Mouse (Mus musculus): ENCODE results near the gene Dguok.

Gene Dguok

DNA sequence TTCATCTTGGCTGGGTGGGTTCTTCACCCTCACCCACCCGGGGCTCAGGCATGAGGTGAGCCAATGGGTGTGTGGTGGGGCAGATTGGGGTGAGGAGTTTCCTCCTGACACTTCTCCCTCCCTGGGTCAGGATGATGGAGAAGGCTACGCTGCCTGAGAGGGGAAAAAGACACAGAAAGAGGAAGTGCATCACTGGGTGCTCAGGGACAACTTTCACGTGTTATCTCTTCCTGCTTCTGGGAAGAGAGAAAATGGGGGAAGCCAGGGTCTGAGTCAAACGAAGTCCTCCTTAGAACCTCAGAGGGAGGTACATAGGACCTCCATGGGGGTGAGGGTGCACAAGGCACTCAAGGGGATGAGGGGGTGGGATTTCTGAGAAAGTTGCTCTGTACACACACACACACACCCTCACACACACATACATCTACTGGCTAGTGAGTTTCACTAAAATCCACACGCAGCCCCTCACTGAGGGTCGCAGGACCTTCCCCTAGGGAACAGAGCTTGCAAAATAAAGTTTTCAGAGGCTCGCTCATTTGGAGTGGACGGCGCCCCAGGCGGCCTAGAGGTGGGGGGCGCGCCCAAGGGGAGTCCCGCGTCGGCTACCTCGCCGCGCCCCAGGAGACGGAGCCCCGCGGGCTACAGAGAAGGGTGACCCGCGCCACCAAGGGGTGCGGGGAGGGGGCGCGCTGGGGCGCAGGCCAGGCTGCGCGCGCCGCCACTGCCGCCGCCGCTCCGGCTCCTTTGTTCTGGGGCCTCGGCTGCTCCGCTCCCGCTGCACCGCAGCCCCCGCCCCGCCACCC is 51.2 kb downstream of the Dguok start:
- no peak for DNase-seq

DNA sequence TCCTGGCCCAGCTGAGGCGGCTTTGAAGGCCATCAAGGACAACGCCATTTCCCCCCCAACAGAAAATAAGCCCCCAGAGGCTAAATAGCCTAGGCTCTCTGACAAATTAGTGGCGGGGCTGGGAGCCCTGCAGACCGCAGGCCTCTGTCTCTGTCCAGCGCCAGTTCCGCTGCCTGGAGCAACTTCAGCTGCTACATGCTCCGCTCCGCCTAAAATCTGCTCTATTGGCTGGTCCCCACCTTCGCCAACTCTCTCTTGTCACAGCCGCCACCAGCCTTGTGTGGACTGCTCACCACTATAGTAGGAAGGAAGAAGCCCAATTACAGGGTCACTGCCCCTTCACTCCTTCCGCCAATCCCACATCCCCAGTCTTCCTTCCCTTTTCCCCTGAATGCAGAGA is 53.1 kb downstream of the Dguok start:
- DNase-seq: no peak

DNA sequence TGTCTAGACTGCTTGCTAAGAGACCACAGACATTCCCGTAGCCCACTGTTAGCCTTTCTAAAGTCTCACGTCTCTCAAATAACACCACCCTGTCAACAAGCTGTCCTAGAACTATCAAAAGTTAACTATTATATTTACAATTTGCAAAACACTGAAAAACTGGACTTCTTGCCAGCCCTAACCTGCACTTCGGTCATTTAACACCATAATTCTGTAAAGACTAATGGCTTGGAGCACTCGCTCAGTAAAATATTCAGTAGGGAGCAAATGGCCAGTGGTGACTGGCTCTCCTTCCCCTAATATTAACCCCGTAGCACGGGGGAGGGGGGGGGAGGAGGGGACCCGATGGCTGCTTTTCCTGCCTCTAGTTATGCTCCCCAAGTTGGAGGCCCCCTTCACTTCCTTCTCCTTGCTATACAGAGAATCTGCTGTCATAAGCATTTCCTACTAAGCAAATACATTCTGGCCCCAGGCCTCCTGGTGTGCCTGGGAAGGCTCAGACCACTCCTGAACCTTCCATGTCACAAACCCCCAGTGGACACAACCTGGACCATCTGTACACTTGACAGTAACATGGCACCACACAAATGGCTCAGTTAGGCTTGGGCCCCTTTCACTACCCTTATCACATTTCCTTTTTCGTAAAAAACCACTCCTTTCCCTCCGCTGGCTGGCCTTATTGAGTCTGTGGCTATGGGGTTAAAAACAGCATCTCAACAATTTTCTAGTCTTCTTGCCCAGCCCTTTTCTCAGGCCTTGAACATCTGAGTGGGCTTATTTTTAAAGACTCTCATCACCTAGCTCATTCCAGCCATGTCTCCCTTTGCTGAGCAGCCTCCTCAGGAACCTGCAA is 56.1 kb downstream of the Dguok start:
- DNase-seq: no peak

DNA sequence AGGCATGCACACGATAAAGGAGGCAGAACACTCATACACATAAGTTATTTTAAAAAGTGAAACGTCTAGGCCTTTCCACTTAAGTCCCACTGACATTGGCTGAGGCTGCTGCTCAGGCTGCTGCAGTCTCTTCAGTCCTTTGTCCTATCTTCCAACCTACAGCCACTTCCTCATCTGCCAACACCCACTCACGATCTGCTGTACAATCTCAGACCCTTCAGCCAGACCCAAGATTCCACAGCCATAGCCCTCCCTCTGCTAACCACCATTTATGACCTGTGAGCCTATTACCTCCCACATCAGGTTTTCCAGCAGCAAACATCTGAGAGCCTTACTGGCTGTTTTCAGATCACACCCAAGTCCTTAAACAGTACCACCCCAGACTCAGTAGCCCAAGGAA is 57.3 kb downstream of the Dguok start:
- no peak for DNase-seq

DNA sequence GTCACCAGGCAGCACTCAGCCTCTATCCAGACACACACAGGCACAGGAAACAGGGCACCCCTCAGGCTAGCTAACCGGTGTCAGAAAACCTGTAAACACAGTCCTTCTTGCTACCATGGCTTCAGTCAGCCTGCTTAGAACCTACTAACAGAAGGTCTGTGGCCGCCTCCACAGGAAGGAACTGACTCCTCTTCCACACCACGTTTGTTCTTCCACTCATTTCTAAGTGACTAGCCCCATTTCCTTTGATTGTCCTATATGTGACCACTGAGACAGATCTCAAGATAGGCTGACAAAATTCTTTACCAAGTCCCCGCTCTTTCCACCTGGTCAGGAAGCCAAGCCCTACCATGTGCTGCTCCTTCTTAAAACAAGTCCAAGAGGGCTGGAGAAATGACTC is 57.9 kb downstream of the Dguok start:
- no peak for DNase-seq

DNA sequence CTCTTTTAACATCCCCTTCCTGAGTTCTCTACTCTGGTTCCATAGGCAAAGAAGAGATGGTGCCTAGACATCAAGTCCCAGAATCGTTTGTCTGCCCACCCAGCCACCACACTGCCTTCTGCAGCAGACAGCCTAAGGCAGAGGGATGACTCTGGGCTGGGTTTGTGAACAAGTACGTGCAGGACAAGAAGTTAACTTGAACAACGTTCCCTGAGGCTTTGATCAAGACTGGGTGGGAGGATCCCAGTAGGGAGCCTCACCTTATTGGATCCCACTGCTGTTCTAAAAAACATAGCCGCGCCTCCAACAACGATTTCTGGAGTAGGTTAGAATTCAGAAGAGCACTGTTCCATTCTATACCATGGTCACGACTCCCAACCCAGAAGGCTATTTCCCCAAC is 59.7 kb downstream of the Dguok start:
- DNase-seq: no peak

DNA sequence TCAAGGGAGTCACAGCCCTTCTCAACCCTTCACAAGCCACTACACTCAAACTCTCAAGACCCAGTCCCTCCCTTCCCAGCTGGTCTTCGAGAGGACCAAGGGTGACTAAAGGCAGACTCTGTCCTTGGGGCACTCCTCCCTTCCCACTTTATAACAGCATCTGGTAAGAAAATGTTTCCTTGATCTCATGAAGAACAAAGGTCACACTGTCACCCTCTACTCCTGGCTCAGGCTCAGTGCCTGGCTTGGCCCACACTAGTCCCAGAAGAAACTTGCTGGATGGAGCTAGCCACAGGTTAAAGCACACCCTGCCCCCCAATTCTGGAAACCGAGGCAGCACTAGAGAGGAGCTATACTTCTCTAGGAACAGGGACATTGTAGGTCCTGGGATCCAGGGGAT is 61.0 kb downstream of the Dguok start:
- peak; percentile 45 for DNase-seq

DNA sequence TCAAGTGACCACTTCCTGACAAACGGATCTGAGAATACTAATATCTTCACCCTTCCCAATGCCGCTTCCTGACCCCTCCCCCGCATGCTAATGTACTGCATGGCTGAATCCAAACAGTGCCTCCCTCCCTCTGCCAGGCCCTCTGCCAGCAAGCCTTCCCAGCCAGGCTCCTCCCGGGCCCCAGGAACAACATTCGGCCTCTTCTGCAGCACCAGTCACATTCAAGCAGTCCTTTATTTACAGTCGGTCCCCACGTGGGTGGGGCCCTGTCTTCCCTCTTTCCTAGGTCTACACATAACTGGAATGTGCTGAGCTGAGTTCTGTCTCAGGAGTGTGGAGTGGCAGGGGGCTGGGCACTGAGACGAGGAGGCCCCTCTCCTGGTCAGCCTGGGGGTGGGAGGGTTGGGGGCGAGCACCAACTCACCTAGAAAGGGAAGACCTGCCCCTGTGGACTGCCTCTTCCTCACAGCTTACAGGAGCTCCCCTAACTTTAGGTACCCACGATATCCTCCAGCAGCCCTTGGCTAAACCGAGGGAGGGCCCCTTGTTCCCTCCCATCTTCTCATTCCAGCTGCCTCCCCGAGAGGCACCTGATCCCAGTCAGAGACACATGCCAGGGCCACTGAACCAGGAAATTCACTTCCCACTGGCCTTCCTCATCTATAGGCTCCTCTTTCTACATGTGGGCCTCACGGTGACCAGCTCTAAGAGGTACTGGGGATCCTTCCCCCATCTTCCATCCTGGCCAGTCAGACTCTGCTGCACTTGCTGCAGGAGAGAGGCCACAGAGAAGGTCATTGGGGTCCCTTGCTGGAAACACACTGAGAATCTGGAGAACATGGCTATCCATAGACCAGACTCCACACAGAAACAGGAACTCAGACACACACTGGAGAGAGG is 63.1 kb downstream of the Dguok start:
- peak; percentile 91 for DNase-seq

DNA sequence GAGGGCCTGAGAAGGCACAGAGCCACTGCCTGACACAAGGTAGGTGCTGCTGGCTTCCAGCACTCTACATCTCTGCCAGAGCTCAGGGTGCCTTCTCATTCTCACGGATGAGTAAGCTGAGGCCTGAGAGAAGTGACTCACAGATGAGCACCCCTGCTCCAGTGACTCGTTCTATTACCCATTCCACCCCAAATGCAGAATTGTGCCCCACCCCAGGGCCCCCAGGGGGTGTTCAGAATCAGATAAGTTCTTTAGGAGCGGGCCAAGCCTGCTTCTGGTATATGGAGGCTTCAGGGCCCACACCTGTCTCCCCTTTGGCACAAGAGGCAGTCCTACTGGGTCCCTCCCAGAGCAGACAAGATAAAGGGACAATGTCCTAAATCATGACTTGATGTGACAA is 64.1 kb downstream of the Dguok start:
- DNase-seq: no peak

DNA sequence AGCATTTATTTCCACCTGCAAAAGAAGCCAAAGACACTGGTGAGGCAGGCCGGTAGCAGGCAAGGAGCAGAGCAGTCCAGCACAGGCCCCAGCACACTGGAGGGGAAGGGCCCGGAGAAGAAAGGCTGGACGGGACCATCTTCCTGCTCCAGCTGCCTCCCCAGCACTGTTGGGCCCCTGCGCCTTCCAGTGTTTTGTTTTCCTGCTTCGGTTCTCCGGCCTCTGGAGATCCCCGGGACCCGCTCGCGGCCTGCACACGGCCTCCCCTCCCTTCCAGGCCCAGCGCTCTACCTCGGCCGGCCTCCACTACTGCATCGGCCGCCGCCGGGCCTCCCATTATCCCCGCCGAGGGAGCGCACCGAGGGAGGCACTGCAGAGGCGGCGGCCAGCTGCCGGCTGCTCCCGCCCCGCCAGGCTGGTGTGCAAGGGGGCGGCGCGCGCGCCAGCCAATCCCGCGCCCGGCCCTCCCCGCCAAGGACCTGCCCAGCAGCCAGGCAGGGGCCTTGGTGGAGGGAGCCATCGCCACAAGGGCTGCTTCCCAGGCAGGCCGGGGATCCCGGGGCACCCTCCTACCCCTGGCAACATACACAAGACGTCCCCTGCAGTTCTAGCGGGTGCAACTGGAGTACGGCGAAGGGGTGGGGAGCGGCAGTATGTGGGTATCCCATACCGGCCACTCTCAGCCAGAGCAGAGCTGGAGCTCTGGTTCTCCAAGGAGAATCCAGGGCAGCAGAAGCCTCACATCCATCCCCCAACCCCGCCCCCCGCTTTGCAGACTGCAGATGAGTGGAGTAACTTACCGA is 65.3 kb downstream of the Dguok start:
- DNase-seq: peak; percentile 91

DNA sequence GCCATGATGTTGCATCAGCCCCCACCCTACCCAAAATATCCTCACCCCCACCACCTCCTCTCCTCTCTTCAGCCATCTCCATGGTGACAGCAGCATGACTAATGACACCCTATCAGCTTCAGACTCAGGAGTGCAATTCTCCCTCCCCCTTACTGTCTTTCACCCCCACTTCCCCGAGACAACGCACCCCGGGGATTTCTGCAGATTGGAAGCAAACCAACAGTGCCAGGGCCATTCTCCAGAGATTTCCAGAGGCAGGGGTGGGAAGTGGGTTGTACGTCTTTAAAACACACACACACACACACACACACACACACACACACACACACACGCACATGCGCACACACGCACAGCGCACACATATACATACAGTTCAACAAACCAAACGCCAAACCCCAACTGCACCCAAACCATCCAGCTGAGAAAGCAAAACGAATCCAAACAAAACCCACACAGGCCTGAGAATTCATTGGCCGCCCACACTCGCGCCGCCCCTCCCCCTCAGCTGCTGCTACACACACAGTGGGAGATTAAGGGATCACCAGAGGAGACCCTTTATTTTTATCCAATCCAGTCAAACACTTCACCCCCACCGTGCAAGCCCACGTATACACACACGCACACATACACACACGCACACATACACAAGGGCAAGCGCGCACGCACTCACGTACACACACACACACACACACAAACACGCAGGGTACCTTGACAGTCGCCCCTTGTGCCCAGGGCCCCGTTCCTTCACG is 66.1 kb downstream of the Dguok start:
- peak; percentile 71 for DNase-seq

DNA sequence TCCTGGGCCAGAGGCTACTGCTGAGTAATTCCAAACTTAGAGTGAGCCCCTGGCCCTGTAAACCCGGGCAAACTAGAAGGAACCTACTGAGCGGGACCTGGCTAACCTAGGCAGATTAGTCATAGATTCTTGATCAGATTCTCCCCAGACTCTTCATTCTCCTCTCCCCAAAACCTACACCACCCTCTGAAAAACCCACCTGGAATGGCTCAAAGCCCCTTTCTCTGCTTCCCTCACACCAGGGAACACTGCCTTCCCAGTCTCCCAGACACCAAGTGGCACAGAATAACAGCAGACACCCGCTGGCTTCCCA is 66.6 kb downstream of the Dguok start:
- DNase-seq: no peak

DNA sequence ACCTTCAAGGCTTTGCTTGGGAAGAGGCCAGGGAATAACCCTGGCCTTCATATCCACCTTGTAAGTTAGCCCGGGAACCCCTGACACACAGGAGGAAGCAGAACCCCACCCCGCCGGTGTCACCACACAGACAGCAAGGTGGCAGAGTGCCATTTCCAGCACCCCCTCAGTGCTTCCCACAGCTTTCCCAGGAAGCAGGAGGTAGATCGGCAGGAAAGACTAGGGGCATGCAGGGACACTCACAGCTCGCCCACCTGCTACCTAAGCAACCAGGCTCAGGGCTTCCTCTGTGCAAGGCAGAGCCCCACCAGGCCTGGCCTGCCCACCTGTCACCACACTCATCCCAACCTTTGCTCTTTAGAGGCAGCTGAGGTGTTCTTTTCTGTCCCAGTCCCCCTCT is 67.0 kb downstream of the Dguok start:
- no peak for DNase-seq

DNA sequence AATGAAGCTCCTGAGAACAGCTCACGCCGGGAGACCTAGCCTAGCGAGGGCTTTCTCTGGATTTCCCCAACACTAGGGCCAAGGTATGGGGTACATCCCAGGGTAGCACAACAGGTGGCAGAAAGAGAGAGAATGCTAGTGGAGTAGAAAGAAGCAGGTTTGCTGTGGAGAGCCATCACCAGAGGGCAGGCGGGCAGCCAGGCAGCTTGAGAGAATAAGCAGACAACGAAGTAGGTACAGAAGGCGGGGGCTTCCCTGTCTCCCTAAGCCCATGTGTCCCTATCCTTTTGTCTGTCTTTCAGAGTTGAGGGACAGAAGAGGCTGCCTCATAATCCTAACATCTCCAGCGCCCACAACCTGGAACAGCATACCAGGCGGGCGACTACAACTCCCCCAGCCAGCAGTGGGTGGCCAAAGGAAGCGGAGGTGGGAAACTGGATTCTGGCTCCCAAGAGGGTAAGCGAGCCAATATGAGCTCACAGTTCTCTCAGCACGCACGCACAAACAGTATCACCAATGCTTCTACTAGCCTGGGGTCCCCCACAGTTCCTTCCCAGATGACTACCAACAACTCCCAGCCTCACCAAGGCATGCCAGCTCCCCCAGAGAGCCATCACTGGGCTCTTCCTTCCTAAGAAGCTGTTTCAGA is 67.5 kb downstream of the Dguok start:
- DNase-seq: no peak

DNA sequence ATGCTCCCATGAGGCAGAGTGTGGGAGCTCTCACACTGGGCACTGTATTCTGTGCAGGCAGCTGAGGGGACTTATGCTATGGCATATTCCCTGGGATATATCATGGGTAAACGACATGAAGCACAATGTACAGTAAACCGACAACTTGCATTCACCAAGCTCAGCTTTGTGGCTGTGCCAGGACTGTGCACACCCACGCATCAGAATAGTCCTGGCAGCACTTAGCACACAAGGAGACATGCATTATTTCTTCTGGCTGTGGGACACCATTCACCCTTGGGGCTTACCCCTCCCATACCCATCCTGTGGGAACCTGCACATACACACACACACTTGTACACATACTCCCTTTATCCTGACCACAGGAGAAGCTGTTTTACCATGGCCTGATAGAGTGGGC is 68.2 kb downstream of the Dguok start:
- DNase-seq: no peak

DNA sequence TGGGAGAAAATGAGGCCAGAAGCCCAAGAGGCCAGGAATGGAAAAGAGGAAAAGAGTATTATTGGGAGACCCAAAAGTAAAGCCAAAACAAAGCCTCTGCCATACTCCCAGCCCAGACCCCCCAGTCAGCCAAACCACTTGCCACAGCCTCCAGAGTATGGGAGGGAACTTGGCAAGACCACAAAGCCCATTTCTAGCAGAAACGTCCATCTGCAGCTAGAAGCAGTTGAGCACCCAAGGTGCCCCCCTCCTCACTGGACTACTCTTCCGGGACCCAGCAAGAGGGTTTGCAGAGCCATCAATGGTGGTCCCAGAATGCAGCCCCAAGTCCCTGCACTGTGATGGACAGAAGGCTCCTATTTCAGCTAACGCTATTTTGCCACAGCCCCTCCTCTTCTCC is 69.0 kb downstream of the Dguok start:
- DNase-seq: no peak

DNA sequence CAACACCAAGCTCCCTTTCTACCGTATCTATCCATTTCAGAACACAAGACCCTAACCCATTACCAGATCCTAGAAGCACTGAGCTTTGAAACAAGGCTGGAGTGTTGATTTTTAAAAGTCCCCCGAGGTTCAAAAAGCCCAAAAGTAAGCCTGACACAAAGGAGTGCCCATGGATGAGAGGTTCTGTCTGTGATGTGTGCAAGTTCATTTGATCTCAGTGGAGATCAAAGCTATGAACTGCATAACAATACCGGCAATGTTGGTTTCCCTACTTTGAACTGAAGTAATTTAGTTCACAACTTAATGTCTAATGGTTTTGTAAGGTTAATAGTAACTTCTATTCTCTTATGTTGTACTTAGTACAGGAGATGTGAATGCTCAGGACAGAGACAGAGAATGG is 69.5 kb downstream of the Dguok start:
- no peak for DNase-seq

DNA sequence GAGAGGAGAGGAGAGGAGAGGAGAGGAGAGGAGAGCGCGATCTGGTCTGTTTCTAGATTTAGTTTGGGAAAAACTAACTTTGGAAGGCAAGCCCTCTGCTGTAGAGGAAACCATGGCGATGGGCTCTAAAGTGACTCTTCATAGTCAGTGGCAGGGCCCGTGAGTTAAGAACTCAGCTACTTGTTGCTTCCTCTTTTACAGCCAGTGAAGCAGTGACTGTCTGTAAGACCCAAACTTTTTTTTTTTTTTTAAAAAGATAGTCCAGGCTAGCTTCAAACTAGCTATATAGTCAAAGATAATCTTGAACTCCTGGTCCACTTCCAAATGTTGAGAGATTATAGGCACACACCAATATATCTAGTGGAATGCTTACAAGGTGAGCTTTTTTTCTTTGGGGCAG is 70.2 kb downstream of the Dguok start:
- DNase-seq: no peak

DNA sequence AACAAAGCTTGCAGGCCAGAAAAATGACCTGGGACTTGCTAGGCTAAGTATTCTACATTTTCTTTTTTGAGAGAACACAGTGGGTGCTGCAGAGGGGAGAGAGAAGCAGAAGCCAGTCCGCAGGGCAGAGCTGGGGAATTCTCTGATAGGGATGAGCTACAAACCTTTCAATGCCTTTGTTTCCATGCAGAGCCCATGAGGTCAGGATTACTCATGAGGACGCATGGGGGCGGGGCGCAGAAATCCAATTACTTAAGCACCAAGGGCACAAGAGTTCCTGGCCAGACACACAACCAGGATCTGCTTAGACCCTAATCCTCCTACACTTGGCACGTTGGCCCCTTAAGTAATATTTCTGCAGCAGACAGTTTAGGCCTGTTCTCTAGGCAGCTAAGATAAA is 71.6 kb downstream of the Dguok start:
- DNase-seq: no peak

DNA sequence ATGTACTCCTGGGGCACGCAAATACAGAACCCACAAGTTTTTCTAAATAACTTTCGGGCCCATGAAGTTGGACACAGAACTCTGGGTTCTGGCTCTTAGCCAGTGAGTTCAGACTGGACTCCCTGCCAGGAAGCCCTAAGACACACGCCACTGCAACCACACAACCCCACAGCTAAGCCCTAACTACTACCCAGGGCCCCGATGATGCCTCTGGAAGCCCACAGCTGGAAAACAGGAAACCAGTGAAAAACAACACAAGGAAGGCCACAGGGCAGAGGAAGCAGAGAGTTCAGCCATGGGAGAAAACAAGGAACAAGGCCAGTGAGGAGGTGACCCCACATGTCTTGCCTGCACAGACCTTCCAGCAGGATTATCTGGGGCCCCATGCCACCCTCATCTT is 73.2 kb downstream of the Dguok start:
- no peak for DNase-seq

DNA sequence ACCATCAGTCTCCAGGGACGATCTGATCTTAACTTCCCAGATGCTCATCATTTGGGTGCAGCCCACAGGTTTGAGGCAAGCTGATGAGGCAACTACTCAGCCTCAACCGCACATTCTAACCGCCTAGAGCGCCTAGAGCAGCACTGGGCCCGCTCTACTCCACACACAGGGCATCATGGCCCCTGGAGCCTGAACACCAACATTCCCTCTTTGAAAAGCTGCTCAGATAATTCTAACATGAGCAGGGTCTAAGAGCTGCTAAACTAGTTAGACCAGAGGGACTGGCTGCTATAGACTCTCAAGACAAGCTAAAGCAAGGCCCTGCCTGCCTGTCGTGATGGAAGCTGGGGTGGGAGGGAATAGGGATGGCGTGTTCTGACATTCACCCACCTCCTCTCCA is 73.8 kb downstream of the Dguok start:
- DNase-seq: no peak
